Mouse (Mus musculus) forebrain, embryonic 11.5 days (tissue): ENCODE data around the gene Uba52. TPM values are rescaled to one million over a fixed set of nuclear protein-coding genes. Genes with fewer than 3 reads are reported as not detected.

ENCODE experiments used
- ATAC-seq: fragments of 200-750 bp; cut with Nextera tagmentation; replicated peaks from 2 replicates; pipeline ENCODE4 v1.8.0; 2017; ENCODE audit warnings: moderate TSS enrichment; ENCODE audit not compliant: low FRiP score
- DNase-seq: peaks from one replicate; pipeline ENCODE4 v3.0.0-alpha.2; 2017; ENCODE audit warnings: low spot score
- H3K27ac ChIP-seq: fragments of 300-500 bp; sonication (generic); 2 replicates; pipeline ENCODE4 v1.5.1; 2014; ENCODE audit warnings: low read depth, low read length
- H3K27me3 ChIP-seq: fragments of 300-500 bp; sonication (generic); 2 replicates; pipeline ENCODE4 v1.6.1; 2014; ENCODE audit warnings: mild to moderate bottlenecking, low read length, mixed read lengths; ENCODE audit not compliant: control insufficient read depth, insufficient read depth
- H3K36me3 ChIP-seq: fragments of 300-500 bp; sonication (generic); 2 replicates; pipeline ENCODE4 v1.6.1; 2014; ENCODE audit warnings: mild to moderate bottlenecking, low read length, moderate library complexity, mixed read lengths; ENCODE audit not compliant: control insufficient read depth, insufficient read depth
- H3K4me1 ChIP-seq: fragments of 300-500 bp; sonication (generic); replicated peaks from 2 replicates; pipeline ENCODE4 v1.6.1; 2014; ENCODE audit warnings: low read length, mixed read lengths; ENCODE audit not compliant: control insufficient read depth, insufficient read depth
- H3K4me2 ChIP-seq: fragments of 300-500 bp; sonication (generic); 2 replicates; pipeline ENCODE4 v1.6.1; 2014; ENCODE audit warnings: low read depth, mild to moderate bottlenecking, low read length, moderate library complexity, mixed read lengths; ENCODE audit not compliant: severe bottlenecking
- H3K4me3 ChIP-seq: fragments of 300-500 bp; sonication (generic); 2 replicates; pipeline ENCODE4 v1.5.1; 2014; ENCODE audit warnings: low read depth, low read length
- H3K9ac ChIP-seq: fragments of 300-500 bp; sonication (generic); 2 replicates; pipeline ENCODE4 v1.6.1; 2014; ENCODE audit warnings: low read length
- H3K9me3 ChIP-seq: fragments of 300-500 bp; sonication (generic); 2 replicates; pipeline ENCODE4 v1.6.1; 2016; ENCODE audit warnings: low read length, mixed read lengths; ENCODE audit not compliant: control insufficient read depth
- WGBS: fragments of 180-500 bp; shearing (Covaris S2); extraction: QIAGEN DNeasy Blood & Tissue Kit; methylation state at CpG from one replicate; pipeline ENCODE4 v1.1.7; 2014; 5-methylcytosine and 5-hydroxymethylcytosine counted together
- polyA plus RNA-seq: library from polyadenylated mRNA; unstranded; fragments of >200 nt; fragmentation: Nextera tagmentation; extraction: Ambion mirVana; gene quantifications from 2 replicates; pipeline ENCODE4 v1.2.1, GENCODE M21; 2014

Gene Uba52
- polyA plus RNA-seq, 1 experiment from 2014 or later: 715 TPM

GRCm38 (mm10) chr8:70486941-70487520, 23.6 kb downstream of the Uba52 start, which contains the start of gene Tmem59l:
Gene Tmem59l (minus strand): TSS chr8:70487358.
- DNase-seq: peak; percentile 70
- H3K4me1 ChIP-seq: peaks cover 20% of the 10 kb centered on the region
- H3K36me3 ChIP-seq: no peaks in the 10 kb centered on the region
- H3K4me3 ChIP-seq: peak within 1 kb of the TSS; percentile 30
- peak within 1 kb of the TSS; percentile 45 for H3K9ac ChIP-seq
- no peaks in the 10 kb centered on the region for H3K9me3 ChIP-seq
- no peak within 1 kb of the TSS for H3K27ac ChIP-seq
- 3% methylated on average over 33 of the region's 33 CpGs for WGBS
- H3K4me2 ChIP-seq: peak within 1 kb of the TSS; percentile 62
- no peak for ATAC-seq
- H3K27me3 ChIP-seq: peaks cover 73% of the 10 kb centered on the region

DNA sequence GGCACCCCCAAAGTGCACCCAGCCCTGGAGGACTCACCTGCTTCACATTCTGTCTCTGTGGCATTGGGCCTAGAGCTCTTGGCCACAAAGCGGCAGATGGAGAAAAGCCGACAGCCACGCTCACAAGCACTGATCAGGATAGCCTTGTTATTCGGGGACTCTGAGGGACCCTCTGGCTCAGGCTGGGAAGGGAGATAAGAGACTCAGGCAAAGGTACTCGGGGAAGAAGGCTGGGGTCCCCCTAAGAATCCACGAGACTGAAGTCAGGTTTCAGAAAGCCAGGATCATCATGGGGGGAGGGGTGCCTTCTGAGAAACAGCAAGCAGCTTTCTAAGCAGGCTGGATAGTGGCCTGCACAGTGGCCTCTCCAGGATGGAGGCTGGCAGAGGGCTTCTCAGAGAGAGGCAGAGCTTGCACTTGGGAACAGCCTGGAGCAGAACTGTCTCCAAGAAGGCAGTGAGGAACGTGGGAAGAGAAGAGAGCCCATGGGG, 24.4 kb downstream of the Uba52 start:
- H3K27ac ChIP-seq: no peak overlapping the region
- 39% methylated on average over 7 of the region's 7 CpGs for WGBS
- H3K36me3 ChIP-seq: no peaks in the 10 kb centered on the region
- H3K27me3 ChIP-seq: peaks cover 65% of the 10 kb centered on the region
- ATAC-seq: no peak
- no peak overlapping the region for H3K4me2 ChIP-seq
- H3K9me3 ChIP-seq: no peaks in the 10 kb centered on the region
- peaks cover 20% of the 10 kb centered on the region for H3K4me1 ChIP-seq
- DNase-seq: no peak
- H3K9ac ChIP-seq: no peak overlapping the region
- H3K4me3 ChIP-seq: no peak overlapping the region

DNA sequence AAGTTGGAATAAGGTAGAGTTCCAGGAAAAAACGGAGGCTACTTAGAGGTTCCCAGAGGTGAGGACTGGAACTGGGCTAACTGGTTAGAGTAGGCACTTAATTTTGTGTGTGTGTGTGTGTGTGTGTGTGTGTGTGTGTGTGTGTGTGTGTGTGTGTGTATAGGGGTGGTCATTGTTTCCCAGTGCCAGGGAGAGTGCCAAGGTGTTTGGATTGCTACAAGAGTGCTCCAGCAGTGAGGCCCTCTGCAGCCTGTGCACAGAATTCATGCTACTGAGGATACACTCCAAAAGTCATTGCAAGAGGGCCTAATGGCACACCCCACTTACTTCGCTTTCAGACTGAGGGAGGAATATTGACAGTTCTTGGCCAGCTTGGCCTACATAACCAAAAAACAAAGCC, 27.7 kb downstream of the Uba52 start:
- DNase-seq: no peak
- H3K27ac ChIP-seq: no peak overlapping the region
- peaks cover 32% of the 10 kb centered on the region for H3K27me3 ChIP-seq
- H3K4me1 ChIP-seq: peaks cover 7% of the 10 kb centered on the region
- H3K36me3 ChIP-seq: no peaks in the 10 kb centered on the region
- H3K4me2 ChIP-seq: no peak overlapping the region
- H3K9ac ChIP-seq: no peak overlapping the region
- H3K9me3 ChIP-seq: no peaks in the 10 kb centered on the region
- no peak for ATAC-seq
- WGBS: 59% methylated on average over 2 of the region's 2 CpGs
- no peak overlapping the region for H3K4me3 ChIP-seq

GRCm38 (mm10) chr8:70481908-70482307, 28.7 kb downstream of the Uba52 start:
- DNase-seq: no peak
- H3K27me3 ChIP-seq: peaks cover 23% of the 10 kb centered on the region
- 82% methylated on average over 3 of the region's 3 CpGs for WGBS

DNA sequence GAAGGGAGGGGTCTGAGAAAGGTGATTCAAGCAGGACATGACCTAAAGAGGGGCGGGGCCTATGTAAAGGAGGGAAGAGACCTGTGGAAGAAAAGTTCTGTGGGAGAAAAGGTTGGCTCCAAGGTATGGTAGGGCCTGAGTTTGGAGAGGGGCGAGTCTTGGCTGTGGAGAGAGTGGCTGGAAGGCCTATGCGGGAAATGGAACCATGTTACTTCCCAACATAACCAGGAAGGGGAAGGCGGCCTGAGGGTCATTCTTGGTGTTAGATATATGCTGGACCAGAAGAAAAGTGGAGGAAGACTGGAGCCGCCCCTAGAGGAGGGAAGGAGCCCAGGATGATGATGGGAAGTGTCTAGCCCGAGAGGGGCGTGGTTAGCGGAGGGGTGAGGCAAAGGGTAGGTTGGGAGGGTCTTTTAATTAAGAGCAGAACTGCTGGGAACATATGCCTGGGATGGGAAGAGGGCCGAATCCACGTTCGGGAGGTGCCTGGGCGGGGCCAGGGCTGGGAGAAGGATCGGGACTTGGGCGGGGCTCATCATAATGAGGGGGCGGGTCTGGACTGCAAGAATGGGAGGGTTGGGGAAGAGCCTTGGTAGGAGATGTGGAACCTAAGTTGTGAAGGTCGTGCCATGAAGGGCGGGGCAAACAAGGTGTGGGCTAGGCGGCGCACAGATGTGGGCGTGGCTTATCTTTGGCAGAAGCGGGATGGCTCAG, 33.2 kb downstream of the Uba52 start:
- ATAC-seq (peak; percentile 44), DNase-seq (peak; percentile 67)
- Histone ChIP-seq H3K4me2 (peak overlapping the region; percentile 66), H3K9me3 (no peaks in the 10 kb centered on the region), H3K27me3 (no peaks in the 10 kb centered on the region; the same call in 1 of the 2 replicates), H3K9ac (no peak overlapping the region; the same call in 1 of the 2 replicates), H3K27ac (no peak overlapping the region; the same call in 1 of the 2 replicates), H3K36me3 (no peaks in the 10 kb centered on the region), H3K4me3 (peak overlapping the region; percentile 86), H3K4me1 (0 out of 2 replicates have a peak, but pooled peaks cover 7% of the 10 kb centered on the region)
- under 1% methylated on average over 21 of the region's 21 CpGs for WGBS

More at GRCm38 (mm10) chr8:70481908-70482307, 28.7 kb downstream of the Uba52 start:
- ATAC-seq: no peak
- Histone ChIP-seq H3K9ac (no peak overlapping the region), H3K4me3 (no peak overlapping the region), H3K4me2 (no peak overlapping the region), H3K9me3 (no peaks in the 10 kb centered on the region), H3K4me1 (peaks cover 3% of the 10 kb centered on the region; the same call in 1 of the 2 replicates), H3K36me3 (no peaks in the 10 kb centered on the region), H3K27ac (no peak overlapping the region)

- ATAC-seq (peak; percentile 88), DNase-seq (peak; percentile 97)
- peak within 1 kb of the TSS; percentile 86 for H3K4me3 ChIP-seq
- H3K36me3 ChIP-seq: no peaks in the 10 kb centered on the region
- no peaks in the 10 kb centered on the region; the same call in 1 of the 2 replicates for H3K27me3 ChIP-seq
- peak within 1 kb of the TSS; percentile 87 for H3K9ac ChIP-seq
- H3K4me1 ChIP-seq: 0 out of 2 replicates have a peak, but pooled peaks cover 7% of the 10 kb centered on the region
- H3K9me3 ChIP-seq: no peaks in the 10 kb centered on the region
- peak within 1 kb of the TSS; percentile 66 for H3K4me2 ChIP-seq
- under 1% methylated on average over 53 of the region's 53 CpGs for WGBS
- no peak within 1 kb of the TSS; the same call in 1 of the 2 replicates for H3K27ac ChIP-seq
Measured at GRCm38 (mm10) chr8:70476333-70477268, 34.0 kb downstream of the Uba52 start, which contains the start of gene Klhl26. Gene Klhl26 (minus strand): TSS chr8:70476968.

- peaks cover 5% of the 10 kb centered on the region; the same call in 1 of the 2 replicates for H3K4me1 ChIP-seq
- H3K27ac ChIP-seq: no peak overlapping the region
- no peak overlapping the region for H3K9ac ChIP-seq
- H3K4me3 ChIP-seq: no peak overlapping the region
- no peaks in the 10 kb centered on the region for H3K36me3 ChIP-seq
- H3K27me3 ChIP-seq: no peaks in the 10 kb centered on the region
- no peak for ATAC-seq
- DNase-seq: no peak
- no peaks in the 10 kb centered on the region for H3K9me3 ChIP-seq
- no peak overlapping the region for H3K4me2 ChIP-seq
- 99% methylated on average over 7 of the region's 7 CpGs for WGBS
Measured at GRCm38 (mm10) chr8:70471856-70472255, 38.7 kb downstream of the Uba52 start.

- WGBS: 66% methylated on average over 2 of the region's 2 CpGs
- no peak for DNase-seq
- Histone ChIP-seq H3K27me3 (no peaks in the 10 kb centered on the region), H3K4me1 (no peaks in the 10 kb centered on the region; the same call in 1 of the 2 replicates), H3K36me3 (no peaks in the 10 kb centered on the region), H3K4me2 (no peak overlapping the region), H3K4me3 (no peak overlapping the region), H3K9ac (no peak overlapping the region), H3K9me3 (no peaks in the 10 kb centered on the region), H3K27ac (no peak overlapping the region)
- no peak for ATAC-seq
Measured at GRCm38 (mm10) chr8:70469938-70470337, 40.7 kb downstream of the Uba52 start.
